Mouse (Mus musculus): ENCODE results near the gene Flnb.

The Flnb gene

DNA sequence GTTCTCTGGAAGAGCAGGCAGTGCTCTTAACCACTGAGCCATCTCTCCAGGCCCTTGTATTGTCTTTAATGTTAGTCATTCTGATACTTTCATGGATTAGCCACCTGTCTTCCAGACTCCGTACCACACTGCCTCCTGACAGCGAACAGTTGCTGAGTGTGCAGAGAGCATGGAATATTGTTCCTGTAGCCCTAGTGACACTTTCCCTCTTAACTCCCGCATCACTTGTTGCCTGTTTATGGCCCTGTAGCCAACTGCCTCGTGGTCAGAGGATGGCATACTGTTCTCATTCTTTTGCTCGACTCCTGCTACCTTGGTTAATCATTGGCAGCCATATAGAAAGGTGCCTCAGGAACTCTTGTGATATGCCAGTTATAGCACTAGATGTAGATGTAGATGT lies 45.4 kb downstream of the Flnb start:
- no peak for DNase-seq

DNA sequence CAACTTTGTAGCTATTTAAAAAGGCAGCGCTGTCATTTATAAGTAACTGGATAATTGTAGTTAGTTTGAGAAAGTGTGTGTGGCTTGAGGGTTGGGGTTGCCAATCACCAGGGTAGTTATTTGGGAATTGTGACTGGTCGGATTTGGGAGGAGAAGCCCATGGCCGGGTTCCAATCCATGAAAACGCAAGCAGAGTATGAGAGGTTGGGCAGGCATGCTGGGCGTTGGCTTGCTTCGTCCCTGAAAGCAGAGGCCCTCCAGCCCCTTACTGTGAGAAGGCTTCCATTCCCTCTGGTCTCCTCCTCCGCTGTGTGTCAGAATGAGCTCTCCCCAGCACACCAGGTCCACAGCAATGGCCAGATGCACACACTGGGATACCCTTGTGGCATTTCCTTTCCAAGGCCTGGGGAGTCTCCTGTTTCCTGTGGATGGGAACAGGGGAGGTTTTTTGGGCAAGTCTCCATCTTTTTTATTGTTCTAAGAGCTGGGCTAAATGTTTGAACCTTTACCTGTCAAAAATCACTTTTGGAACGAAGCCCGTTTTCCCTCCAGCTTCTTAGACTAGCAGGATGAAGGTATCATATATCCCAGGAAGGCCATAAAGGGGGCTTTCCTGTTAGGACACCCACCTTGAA lies 46.2 kb downstream of the Flnb start:
- no peak for DNase-seq

DNA sequence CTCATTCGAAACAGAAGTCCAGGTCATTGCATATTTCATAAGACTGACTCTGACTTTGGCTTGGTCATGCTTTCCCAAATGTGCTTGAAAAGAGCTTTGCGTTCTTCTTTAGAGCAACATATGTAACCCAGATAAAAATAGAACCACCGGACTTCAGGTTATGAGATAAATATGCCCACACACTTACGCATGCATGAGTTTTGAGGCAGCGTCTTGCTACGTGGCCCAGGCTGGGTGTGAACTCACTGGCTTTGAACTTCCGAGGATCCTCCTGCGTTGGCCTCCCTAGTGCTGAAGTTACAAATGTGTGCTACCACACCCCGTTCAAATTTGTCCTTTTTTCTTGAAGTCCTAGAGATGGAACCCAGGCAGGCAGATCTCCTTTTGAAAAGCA lies 46.7 kb downstream of the Flnb start:
- DNase-seq = no peak

DNA sequence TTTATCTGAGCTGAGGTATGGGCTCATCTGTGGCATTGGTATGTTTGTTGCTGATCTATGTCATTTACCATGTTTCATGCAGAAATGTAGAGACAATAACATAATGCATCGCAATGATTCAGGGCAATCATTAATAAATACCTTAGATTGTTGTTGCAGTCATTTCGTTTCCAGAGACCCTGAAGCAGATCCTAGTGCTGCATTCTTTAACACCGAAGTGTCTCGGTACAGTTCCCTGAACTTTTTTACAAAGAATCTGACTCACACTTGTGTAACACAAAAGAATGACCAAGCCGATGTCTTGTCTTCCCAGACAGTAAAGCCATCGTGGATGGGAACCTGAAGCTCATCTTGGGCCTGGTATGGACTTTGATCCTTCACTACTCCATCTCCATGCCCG lies 49.5 kb downstream of the Flnb start:
- no peak for DNase-seq

DNA sequence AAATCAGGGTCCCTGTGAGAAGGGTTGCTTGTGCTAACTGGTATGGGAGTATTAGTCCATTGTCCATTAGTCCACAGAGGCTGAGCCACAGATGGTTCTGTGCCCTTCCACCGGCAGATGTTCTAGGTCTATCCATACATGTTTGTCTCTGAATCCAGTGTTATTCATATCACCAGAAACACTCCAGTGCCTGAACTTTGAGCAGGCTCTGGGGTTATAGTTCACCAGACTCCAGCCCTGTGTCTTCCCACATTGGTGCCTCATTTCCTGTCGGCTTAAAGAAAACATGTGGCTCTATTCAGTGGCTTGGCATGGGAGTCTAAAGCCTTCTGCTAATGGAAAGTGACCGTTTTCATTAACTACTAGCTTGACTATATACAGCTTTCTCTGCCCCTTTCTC lies 50.1 kb downstream of the Flnb start:
- DNase-seq = no peak

DNA sequence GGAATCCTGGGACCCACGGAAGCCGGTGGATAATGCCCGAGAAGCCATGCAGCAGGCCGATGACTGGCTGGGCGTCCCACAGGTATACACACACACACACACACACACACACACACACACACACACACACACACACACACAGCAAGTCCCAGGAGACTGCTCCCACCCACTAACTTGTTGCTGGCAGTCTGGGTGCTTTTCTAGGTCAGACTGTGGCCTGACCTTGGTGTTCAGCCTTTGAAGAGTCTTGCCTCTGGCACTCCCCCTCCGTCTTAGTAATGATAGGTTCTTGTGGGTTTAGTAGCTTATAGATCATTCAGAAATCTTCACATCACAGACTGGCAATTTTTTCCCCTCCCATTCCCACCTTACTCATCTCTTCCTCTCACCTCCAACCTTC lies 52.0 kb downstream of the Flnb start:
- no peak for DNase-seq

DNA sequence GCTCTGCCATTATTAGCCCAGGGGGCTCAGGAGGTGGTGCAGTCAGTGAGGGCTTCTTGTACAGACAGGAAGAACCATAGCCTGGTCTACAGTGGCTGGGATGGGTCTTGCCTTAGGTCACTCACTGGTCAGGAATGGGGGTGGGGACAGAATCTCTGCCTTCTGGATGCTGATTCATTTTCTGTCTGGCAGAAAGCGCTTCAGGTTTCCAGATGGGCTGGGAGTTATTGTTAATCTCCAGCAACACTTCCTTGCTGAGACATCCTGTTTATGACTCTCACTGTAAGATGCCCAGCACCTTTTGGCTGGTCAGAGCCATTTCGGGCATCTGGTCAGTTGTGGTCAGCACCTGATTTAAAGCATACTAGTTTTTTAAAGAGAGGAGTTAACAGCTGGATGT lies 55.8 kb downstream of the Flnb start:
- DNase-seq = no peak

DNA sequence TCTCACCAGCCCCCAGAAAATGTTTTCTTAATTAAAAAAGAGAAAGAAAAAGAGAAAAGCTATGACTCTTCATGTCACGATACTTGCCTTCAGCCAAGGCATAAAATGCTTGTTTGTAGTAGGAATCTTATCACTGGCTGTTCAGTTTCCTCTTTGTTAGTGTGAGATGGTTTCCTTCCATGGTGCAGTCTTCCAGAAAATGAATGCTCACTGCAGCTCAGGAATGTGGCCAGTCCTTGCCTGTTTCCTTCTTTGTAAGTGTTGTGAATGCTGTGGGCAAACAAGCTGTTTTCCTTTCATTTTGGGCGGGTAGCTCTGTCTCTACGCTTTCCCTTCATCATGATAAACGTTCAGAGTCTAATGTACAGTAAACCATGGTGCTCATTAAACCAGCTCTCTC lies 56.7 kb downstream of the Flnb start:
- DNase-seq = no peak

DNA sequence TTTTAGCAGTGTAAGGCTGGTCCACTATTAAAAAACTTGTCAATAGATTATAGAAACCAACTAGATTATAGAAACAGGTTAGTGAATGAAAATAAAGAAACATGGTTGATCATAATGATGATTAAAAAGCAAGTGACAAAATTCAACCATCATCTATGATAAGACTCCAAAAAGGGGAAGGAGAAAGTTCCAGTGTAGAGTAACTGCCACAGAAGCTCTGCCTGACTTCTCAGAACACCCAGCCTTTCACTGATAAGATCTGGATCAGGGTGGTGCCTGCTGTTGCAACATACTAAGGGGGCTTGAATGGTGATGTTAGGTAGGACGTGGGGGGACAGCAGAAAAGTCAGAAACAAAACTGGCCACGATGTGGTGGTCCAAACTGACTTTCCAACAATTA lies 60.2 kb downstream of the Flnb start:
- no peak for DNase-seq

DNA sequence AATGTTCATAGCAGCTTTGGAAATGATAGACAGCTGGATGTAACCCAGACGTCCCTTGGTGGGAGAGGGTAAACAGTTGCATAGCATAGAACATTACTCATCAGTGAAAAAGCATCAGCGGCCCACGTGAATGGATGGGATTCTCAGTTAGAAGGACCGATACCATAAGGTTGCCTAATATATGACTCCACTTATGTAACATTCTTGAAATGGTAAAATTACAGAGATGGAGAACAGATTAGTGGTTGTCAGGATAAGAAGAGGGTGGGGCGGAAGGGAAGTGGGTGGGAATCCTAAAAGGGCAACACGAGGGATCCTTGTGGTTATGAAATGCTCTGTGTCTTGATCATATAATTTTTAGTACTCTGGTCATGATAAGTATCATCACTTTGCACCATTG lies 62.6 kb downstream of the Flnb start:
- no peak for DNase-seq

DNA sequence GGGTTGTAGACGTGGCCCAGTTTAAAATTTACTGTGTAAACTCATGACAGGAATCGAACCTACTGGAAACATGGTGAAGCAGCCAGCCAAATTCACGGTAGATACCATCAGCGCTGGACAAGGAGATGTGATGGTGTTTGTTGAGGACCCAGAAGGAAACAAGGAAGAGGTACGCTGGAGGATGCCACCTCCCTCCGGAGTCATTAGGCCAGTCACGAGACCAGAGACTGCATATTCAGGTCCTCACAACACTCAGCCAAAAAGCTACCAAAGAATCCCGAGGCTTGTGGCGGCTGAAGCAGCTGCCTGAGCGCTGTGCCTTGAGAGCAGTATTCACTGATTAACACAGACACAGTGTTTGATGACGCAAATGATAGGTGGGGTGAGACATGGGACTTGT lies 63.8 kb downstream of the Flnb start:
- no peak for DNase-seq

DNA sequence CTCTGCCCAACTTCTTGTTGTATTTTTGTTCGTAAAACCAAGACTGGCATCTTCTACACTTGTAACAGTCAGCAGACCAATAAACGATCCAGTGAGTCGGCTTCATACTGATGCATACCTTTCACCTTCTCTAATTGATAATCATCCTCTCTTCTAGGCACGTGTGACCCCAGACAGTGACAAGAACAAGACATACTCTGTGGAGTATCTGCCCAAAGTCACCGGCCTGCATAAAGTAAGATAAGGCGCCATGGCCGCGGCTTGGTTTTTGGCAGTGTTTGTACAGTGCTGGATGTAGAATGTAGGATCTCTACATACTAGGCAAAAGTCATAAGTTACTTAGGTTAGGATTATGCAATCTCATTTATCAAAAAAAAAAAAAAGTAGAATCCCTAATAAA lies 64.3 kb downstream of the Flnb start:
- DNase-seq = no peak

DNA sequence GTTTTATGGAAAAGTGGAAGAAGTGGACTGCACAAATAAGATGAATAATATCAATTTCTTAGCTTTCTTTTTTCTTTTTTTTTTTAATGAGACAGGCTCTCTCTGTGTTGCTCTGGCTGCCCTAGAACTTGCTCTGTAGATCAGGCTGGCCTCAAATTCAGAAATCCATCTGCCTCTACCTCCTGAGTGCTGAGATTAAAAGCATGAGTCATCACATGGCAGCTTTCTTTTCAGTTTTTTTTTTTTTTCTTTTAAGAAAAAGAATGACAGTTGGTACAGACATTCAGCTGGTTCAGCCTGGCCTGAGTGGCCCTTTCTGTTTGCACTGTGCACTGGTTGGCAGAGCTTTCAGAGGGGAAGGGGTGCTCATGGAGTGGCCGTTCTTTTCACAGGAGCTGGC lies 66.4 kb downstream of the Flnb start:
- DNase-seq = no peak

DNA sequence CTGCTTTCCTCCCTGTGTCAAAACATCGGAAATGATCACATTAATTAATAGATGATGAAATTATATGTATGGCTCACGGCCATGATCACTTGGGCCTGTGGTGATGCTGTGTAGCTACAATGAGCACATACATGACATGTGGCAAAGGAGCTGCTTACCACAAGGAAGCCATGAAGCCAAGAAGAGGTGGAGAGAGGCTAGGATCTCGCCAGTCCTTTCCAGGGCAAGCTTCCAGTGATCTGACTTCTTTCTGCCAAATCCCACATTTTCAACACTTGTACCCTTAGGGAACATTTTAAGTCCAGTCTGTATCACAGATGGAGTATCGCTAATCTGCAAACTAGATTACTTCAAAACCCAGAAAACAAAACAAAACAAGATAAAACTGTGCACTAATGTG lies 67.1 kb downstream of the Flnb start:
- DNase-seq = peak; percentile 43

DNA sequence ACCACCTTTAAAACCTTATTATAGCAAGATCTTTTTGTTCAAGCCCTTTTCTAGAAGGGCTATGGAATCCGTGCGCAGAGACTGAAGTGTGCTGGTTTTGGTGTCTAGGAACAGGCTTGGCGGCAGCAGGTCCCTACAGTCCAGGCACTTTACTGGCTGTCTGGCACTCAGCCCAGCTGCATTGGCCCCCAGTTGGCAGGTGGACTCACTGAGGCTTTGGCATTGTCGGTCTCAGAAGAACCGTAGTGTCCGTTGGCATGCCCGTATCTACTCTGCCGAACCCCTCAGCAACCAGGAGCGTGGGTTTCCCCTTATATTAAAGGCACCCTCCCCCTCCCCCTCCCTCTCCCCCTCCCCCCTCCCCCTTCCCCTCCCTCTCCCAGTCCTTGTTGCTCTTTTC lies 67.8 kb downstream of the Flnb start:
- DNase-seq = peak; percentile 27

DNA sequence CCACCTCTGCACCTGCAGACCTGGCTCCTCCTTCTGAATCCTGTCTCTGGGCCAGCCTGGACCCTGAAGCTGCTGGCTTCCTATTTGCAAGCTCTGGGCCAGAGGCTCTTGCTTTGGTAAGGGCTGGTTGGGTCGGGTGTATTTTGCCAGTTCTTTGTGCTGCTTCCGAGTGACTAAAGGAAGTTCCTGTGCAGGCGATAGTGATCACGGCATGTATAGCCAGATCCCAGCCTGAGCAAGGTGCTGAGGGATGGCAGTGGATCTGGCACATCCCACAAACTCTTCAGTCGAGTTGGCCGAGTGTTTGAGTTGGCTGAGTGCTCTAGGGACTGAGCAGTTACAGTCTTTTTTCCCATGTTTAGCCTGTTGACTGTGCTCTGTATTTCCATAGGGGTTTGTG lies 68.3 kb downstream of the Flnb start:
- DNase-seq = no peak

DNA sequence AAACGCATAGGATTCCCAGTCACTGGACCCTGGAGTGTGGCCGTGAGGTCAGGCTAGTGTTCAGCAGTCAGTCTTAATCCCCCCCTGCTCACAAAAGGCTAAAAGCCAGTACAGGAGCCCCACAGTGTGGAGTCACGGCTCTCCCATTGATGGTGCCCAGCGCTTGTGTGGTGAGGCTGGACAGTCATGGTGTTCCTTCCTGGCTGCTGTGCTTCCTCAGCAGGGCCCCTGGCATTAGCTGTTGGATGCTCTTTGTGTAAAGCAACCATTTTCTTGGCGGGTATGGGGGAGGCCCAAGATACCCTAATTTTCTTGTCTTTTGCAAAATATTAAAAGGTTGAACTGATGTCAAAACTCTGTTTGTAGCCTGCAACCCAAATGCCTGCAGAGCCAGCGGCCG lies 69.4 kb downstream of the Flnb start:
- DNase-seq = no peak

DNA sequence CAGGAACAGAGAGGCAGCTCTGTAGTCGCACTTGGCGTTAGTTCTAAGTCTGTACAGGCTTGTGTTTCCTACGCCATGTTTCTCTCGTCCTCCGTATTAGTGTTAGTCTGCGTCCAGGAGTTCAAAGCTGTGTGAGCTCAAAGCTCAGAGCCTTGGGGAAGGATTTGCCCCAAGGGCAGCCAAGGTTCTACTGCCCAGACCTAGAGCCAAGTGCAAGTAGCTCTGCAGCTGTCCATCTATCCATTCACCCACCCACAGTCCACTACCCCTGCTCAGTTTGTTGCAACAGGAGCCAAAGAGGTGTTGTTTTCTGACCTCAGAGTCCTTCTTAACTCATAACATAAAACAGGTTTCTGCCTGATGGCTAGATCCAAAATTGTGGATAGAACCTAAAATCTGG lies 70.5 kb downstream of the Flnb start:
- no peak for DNase-seq

DNA sequence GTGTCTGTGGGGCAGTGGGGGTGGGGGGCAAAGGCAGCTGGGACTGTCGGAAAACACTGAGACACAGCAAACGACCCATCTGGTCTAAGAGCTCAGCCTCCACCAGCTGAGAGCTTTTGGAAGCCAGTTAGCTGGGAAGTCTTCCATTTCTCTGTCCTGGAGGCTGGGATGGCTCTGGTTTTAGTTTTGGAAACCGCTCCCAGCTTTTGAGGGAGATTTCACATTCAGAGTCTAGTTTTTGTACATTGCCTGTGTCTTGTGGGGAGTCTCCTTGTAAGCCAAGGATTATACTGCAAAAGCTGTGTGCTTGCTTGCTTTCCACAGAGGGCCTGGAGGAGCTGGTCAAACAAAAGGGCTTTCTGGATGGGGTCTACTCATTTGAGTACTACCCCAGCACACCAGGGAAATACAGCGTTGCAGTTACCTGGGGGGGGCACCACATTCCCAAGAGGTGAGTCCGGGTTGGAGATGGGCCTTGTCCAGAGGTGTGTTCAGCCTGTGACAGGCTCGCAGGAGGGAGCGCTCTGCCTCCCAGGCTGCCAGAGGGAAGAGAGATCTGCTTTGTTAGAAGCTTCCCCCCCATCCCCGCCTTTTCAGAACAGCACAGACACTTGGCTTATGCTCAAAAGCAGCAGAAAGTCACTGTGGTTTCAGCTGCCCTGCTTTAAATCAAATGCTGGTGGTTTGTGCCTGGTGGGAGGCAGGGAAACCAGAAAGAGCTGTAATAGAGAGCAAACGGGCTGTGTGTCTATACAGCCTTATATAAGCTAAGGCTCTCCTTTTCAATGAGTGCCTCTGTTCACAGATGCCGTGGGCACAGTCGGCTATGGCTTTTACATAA lies 71.3 kb downstream of the Flnb start:
- DNase-seq = peak; percentile 30

DNA sequence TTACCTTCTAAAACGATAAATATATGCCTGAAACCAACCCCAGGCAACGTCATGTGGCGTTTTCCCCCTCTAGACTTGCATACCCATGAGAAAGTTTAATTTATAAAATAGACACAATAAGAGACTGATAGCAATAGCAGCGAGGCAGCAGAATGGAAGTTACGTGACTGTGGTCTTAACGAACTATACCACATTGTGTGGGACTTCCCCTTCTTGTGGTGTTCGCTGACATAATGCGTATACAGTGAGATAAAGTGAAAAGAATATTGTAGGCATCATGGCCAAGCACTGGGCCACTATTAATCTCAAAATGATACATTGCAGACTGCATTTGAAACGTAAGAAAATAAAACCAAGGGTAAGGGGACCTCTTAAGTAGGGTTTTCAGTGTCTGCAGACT lies 72.1 kb downstream of the Flnb start:
- no peak for DNase-seq

DNA sequence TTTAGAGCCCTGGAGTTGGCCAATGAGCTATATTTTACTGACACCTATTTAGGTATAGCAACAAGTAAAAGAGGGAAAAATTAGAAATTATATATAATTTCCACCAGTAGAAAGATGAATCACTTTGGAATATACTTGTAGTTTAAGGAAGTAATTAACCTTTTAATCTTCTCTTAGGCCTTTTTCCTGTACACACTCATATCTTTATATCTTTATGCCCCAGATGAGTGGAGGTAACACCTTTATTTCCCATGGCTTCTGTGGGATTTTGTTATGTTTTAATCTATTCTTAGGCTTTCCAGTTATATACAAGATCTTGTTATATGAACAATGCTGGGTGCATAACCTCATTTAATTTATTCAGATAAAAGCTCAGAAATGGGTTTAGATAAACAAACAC lies 73.6 kb downstream of the Flnb start:
- DNase-seq = no peak

DNA sequence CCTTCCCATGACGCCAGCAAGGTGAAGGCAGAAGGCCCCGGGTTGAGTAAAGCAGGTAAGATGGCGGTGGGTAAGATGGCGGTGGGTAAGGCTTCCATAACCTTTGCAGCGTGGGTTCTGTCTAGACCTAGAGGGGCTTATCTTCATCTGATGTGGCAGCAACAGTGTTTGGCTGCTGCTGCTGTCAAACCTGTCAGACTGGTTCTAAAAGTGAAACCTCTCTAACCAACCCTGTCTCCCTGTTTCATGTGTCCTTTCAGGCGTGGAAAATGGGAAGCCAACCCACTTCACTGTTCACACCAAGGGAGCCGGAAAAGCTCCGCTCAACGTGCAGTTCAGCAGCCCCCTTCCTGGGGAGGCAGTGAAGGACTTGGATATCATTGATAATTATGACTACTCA lies 78.4 kb downstream of the Flnb start:
- DNase-seq = no peak

DNA sequence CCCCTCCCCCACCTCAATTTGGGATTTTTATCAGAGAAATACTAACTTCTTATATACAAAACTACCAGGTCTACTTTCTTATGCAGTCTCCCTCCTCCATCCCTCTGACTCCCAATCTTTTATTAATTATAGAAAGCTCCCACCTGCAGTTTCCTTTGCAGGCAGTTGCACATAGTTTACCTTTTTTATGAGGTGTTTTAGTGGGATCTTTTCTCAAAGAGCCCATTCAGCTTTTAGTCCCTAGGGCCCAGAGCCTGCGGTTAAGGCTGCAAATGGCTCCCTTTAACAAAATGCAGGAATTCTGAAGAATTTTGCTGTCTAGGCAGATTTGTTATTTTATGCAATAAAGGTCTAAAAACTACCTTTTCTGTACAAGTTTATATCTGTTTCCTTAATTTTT lies 78.9 kb downstream of the Flnb start:
- no peak for DNase-seq

DNA sequence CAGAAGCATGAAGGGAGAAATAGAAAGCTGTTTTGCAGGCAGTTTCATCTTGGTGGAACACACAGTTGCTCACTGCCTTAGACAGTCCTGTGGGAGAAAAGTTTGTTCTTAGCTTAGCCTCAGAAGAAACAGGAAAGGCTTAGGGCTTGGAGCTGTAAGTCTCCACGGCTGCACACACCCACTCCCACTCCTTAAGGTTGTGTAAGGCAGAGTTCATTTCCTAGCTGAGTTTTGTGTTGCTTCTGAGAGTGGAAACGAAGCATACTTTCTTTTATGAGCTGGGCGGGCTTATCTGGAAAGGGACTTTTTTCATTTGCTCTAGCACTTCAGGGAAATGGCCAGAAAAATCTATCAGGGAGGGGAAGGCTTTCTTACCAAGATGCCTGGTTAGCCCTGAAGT lies 82.2 kb downstream of the Flnb start:
- DNase-seq = no peak

DNA sequence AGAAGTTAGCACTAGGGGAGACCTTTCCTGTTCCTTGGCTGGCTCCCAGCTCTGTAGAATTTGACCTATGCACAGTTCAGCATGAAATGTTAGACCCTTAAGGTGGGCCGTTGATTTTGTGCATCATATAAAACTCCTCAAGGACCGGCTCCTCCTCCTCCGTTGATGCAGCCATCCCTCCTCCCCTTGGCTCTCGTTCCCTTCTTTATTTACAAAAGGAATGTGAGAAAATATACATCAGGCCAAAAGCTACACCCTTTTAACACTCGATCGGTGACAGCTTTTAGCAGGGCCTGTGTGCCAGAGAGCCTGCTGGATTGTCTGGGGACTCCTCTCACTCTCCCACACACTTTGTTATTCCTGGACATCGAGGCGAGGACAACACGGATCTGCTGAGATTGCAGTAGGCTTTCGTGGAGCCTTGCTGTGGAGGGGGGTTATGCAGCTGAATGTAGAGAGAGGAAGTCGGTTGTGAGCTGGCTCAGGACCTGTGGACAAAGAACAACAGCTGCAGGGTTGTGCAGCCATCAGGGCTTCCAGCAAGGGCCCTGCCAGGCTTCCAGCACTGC lies 82.8 kb downstream of the Flnb start:
- no peak for DNase-seq

Data from cerebellum, adult 9-10 months (tissue).